8 mouse cellular contexts compared by ENCODE assay signal in genomic region chr12:109542635-109543249, GRCm38 (mm10). TPM values are rescaled to one million over a fixed set of nuclear protein-coding genes. Genes with fewer than 3 reads are reported as not detected.
A peak's percentile ranks its signal among the peaks of the same experiment; 100 is the strongest.
DNase-seq lines count a peak whose midpoint lies in the region.

No protein-coding gene starts in this region.

- intact Hi-C loops in gastrocnemius, postnatal 36 days (cut with DNase I): no loop called here

- DNase-seq in CD8-positive naive resting alpha-beta T cell, adult 2 months (ENCODE audit: low read depth in 2 of 2, low spot score in 2 of 2): peak; percentile 11 to 26
- peak; percentile 49 to 58 for DNase-seq in adrenal gland, adult 18-20 months (ENCODE audit: low spot score in 2 of 2)
- peak; percentile 88 for DNase-seq in embryo, embryonic 10 days (ENCODE audit: low spot score)
- peak; percentile 28 to 37 for DNase-seq in gastrocnemius, postnatal 36 days
- DNase-seq in left cerebral cortex, adult 18-20 months (ENCODE audit: low spot score in 2 of 2): peak; percentile 74 to 87
- DNase-seq in lung, postnatal 14 days: peak; percentile 38
- peak; percentile 86 to 92 for DNase-seq in right cerebral cortex, adult 2 months (ENCODE audit: low spot score in 2 of 2)
- DNase-seq in ovary, postnatal 14 days (ENCODE audit: low spot score): no peak

RNA-seq across cellular contexts. Expression of gene Rtl1, which starts 57.4 kb away (rescaled TPM):
- total RNA-seq in adrenal gland, adult 18-20 months (2021): 1 to 10 TPM; 4.0 to 5.7 TPM
- total RNA-seq in gastrocnemius, postnatal 36 days (2021): not detected
- under 1 TPM; 0.21 to 0.26 TPM for total RNA-seq in left cerebral cortex, adult 18-20 months (2021)
